Mouse (Mus musculus) heart, adult 2 months (tissue): ENCODE data around the gene Sost. TPM values are rescaled to one million over a fixed set of nuclear protein-coding genes. Genes with fewer than 3 reads are reported as not detected.

Experiments
- DNase-seq, 2 experiments: peaks; one replicate each; pipeline ENCODE4 v3.0.0; 2021
- H3K27ac ChIP-seq: fragments of 200-600 bp; 2 replicates; pipeline ENCODE4 v1.8.1; 2022
- H3K27me3 ChIP-seq: fragments of 200-500 bp; 2 replicates; pipeline ENCODE4 v1.6.1; 2012; ENCODE audit warnings: mild to moderate bottlenecking, low read length, inconsistent platforms, mixed read lengths; ENCODE audit not compliant: control insufficient read depth, insufficient read depth
- H3K36me3 ChIP-seq: fragments of 200-500 bp; 2 replicates; pipeline ENCODE4 v1.6.1; 2012; ENCODE audit warnings: low read length, inconsistent platforms; ENCODE audit not compliant: control insufficient read depth, insufficient read depth
- H3K4me1 ChIP-seq: fragments of 200-500 bp; 2 replicates; pipeline ENCODE4 v1.6.1; 2011; ENCODE audit warnings: low read length; ENCODE audit not compliant: control insufficient read depth, insufficient read depth
- H3K4me3 ChIP-seq: fragments of 200-600 bp; 2 replicates; pipeline ENCODE4 v1.8.1; 2022
- H3K79me2 ChIP-seq: fragments of 200-500 bp; replicated peaks from 2 replicates; pipeline ENCODE4 v1.6.1; 2012; ENCODE audit warnings: mild to moderate bottlenecking, inconsistent platforms, low read length, moderate library complexity, mixed read lengths; ENCODE audit not compliant: control insufficient read depth, insufficient read depth
- H3K9ac ChIP-seq: fragments of 200-500 bp; 2 replicates; pipeline ENCODE4 v1.6.1; 2012; ENCODE audit warnings: low read depth, mild to moderate bottlenecking, control low read depth, inconsistent platforms, low read length, mixed read lengths
- CTCF ChIP-seq: fragments of 200-600 bp; IDR thresholded peaks from 2 replicates; pipeline ENCODE4 v1.8.1; 2022; ENCODE audit warnings: antibody characterized with exemption, mild to moderate bottlenecking, moderate library complexity
- EP300 ChIP-seq: fragments of 200-500 bp; IDR thresholded peaks from 2 replicates; pipeline ENCODE4 v1.6.1; 2011; ENCODE audit warnings: low read depth, low read length, control low read depth; ENCODE audit not compliant: insufficient read depth
- POLR2A ChIP-seq: fragments of 200-500 bp; IDR thresholded peaks from 2 replicates; pipeline ENCODE4 v1.6.1; 2011; ENCODE audit warnings: mild to moderate bottlenecking, low read depth, low read length, control low read depth; ENCODE audit not compliant: insufficient read depth
- WGBS: fragments of 180-500 bp; shearing (Covaris S2); methylation state at CpG from one replicate; pipeline ENCODE4 v1.1.7; 2018; 5-methylcytosine and 5-hydroxymethylcytosine counted together
- intact Hi-C: fragments of 180-260 bp; cut with DNase I; formaldehyde crosslinking; loops from one replicate; pipeline ENCODE4 v1.15.1; 2025
- polyA plus RNA-seq: library from polyadenylated mRNA; depleted of rRNA; stranded (reverse); fragments of >200 nt; gene quantifications from 2 replicates; pipeline ENCODE4 v1.2.3, GENCODE M21; 2012
- total RNA-seq, 2 experiments: library from RNA; stranded (reverse); gene quantifications; 2 replicates each; pipeline ENCODE4 v1.2.3; 2021

The Sost gene
- total and polyA plus RNA-seq, 3 experiments = 2.1 to 7.0 (median 3.2) TPM

GRCm38 (mm10) chr11:101981850-101982249 lies 15.0 kb upstream of the Sost start:
- peaks cover 15% of the 10 kb centered on the region for H3K36me3 ChIP-seq

GRCm38 (mm10) chr11:101980603-101981157 lies 13.9 kb upstream of the Sost start:
- peaks cover 15% of the 10 kb centered on the region for H3K4me1 ChIP-seq
- no peaks in the 10 kb centered on the region; the same call in 1 of the 2 replicates for H3K79me2 ChIP-seq
- no peaks in the 10 kb centered on the region for H3K27me3 ChIP-seq
- no peak overlapping the region for H3K4me3 ChIP-seq
- H3K36me3 ChIP-seq = peaks cover 15% of the 10 kb centered on the region
- WGBS = 82% methylated on average over 9 of the region's 9 CpGs
- H3K9ac ChIP-seq = no peak overlapping the region
- intact Hi-C loops = no loop called here
- no peak overlapping the region for H3K27ac ChIP-seq
- no peak for DNase-seq
- TF ChIP-seq CTCF (no peak), EP300 (no peak), POLR2A (no peak)

More at GRCm38 (mm10) chr11:101981850-101982249, 15.0 kb upstream of the Sost start:
- peak; percentile 47 to 56 for DNase-seq
- intact Hi-C loops = no loop called here
- peak overlapping the region; percentile 54 for H3K9ac ChIP-seq
- no peaks in the 10 kb centered on the region for H3K27me3 ChIP-seq
- H3K4me3 ChIP-seq = peak overlapping the region; percentile 68
- H3K79me2 ChIP-seq = no peaks in the 10 kb centered on the region; the same call in 1 of the 2 replicates
- WGBS = 36% methylated on average over 12 of the region's 12 CpGs
- H3K4me1 ChIP-seq = peaks cover 17% of the 10 kb centered on the region
- H3K27ac ChIP-seq = peak overlapping the region; percentile 99
- peak; percentile 52; the same call in 1 of the 2 replicates for TF ChIP-seq EP300
- peak; percentile 32 for TF ChIP-seq POLR2A
- TF ChIP-seq CTCF = no peak

- no peak overlapping the region for H3K9ac ChIP-seq
- H3K27me3 ChIP-seq = no peaks in the 10 kb centered on the region
- no peaks in the 10 kb centered on the region; the same call in 1 of the 2 replicates for H3K79me2 ChIP-seq
- DNase-seq = no peak
- no peak overlapping the region for H3K4me3 ChIP-seq
- peaks cover 15% of the 10 kb centered on the region for H3K36me3 ChIP-seq
- intact Hi-C loops = no loop called here
- H3K27ac ChIP-seq = no peak overlapping the region
- 85% methylated on average over 5 of the region's 5 CpGs for WGBS
- H3K4me1 ChIP-seq = peaks cover 17% of the 10 kb centered on the region
- TF ChIP-seq CTCF = no peak
- TF ChIP-seq POLR2A = no peak
- no peak for TF ChIP-seq EP300
These were observed 12.3 kb upstream of the Sost start for GRCm38 (mm10) chr11:101979140-101979539.

GRCm38 (mm10) chr11:101976949-101977348 lies 10.1 kb upstream of the Sost start:
- H3K79me2 ChIP-seq = no peaks in the 10 kb centered on the region; the same call in 1 of the 2 replicates
- H3K4me3 ChIP-seq = no peak overlapping the region
- no peak overlapping the region for H3K27ac ChIP-seq
- H3K9ac ChIP-seq = no peak overlapping the region
- TF ChIP-seq CTCF = peak; percentile 35
- no peak for TF ChIP-seq POLR2A
- TF ChIP-seq EP300 = no peak
- H3K27me3 ChIP-seq = no peaks in the 10 kb centered on the region
- intact Hi-C loops = no loop called here
- H3K36me3 ChIP-seq = peaks cover 12% of the 10 kb centered on the region
- H3K4me1 ChIP-seq = peaks cover 9% of the 10 kb centered on the region
- no peak for DNase-seq
- 84% methylated on average over 7 of the region's 7 CpGs for WGBS

GRCm38 (mm10) chr11:101974923-101975322 lies 8.1 kb upstream of the Sost start:
- intact Hi-C loops = no loop called here
- Histone ChIP-seq H3K27me3 (no peaks in the 10 kb centered on the region), H3K27ac (no peak overlapping the region), H3K4me3 (no peak overlapping the region), H3K4me1 (peaks cover 6% of the 10 kb centered on the region), H3K36me3 (peaks cover 9% of the 10 kb centered on the region), H3K9ac (no peak overlapping the region), H3K79me2 (no peaks in the 10 kb centered on the region)
- DNase-seq = peak in 1 of 2 experiments; percentile 62
- 55% methylated on average over 9 of the region's 9 CpGs for WGBS
- TF ChIP-seq CTCF (peak; percentile 77), POLR2A (no peak)

GRCm38 (mm10) chr11:101974181-101974580 lies 7.4 kb upstream of the Sost start:
- Histone ChIP-seq H3K36me3 (peaks cover 6% of the 10 kb centered on the region), H3K79me2 (no peaks in the 10 kb centered on the region), H3K27me3 (no peaks in the 10 kb centered on the region), H3K9ac (no peak overlapping the region), H3K27ac (no peak overlapping the region), H3K4me3 (no peak overlapping the region), H3K4me1 (peaks cover 4% of the 10 kb centered on the region; the same call in 1 of the 2 replicates)
- WGBS = 60% methylated on average over 6 of the region's 6 CpGs
- no peak for TF ChIP-seq CTCF
- TF ChIP-seq POLR2A = no peak
- no peak for TF ChIP-seq EP300
- DNase-seq = no peak
- intact Hi-C loops = no loop called here
